Mouse (Mus musculus): ENCODE data around the gene Kif26b.
A peak's percentile ranks its signal among the peaks of the same experiment; 100 is the strongest.

Gene Kif26b

GRCm38 (mm10) chr1:178523152-178523551 lies 5.8 kb upstream of the Kif26b start:
- Histone ChIP-seq H3K27me3 (ENCODE audit: control insufficient read depth, insufficient read depth, low read length, poor library complexity, severe bottlenecking) (no peaks in the 10 kb centered on the region; the same call in 1 of the 2 replicates), H3K36me3 (ENCODE audit: control insufficient read depth, insufficient read depth, low read length, poor library complexity, severe bottlenecking) (no peaks in the 10 kb centered on the region)
- no peak for DNase-seq (ENCODE audit: low read depth, low spot score)

GRCm38 (mm10) chr1:178527185-178527546 lies 1.8 kb upstream of the Kif26b start:
- Histone ChIP-seq H3K27me3 (ENCODE audit: control insufficient read depth, insufficient read depth, low read length, poor library complexity, severe bottlenecking) (no peaks in the 10 kb centered on the region; the same call in 1 of the 2 replicates), H3K36me3 (ENCODE audit: control insufficient read depth, insufficient read depth, low read length, poor library complexity, severe bottlenecking) (no peaks in the 10 kb centered on the region)
- DNase-seq (ENCODE audit: low read depth, low spot score) = peak; percentile 79

- no peaks in the 10 kb centered on the region; the same call in 1 of the 2 replicates for H3K27me3 ChIP-seq (ENCODE audit: control insufficient read depth, insufficient read depth, low read length, poor library complexity, severe bottlenecking)
- DNase-seq (ENCODE audit: low read depth, low spot score) = no peak
- no peaks in the 10 kb centered on the region for H3K36me3 ChIP-seq (ENCODE audit: control insufficient read depth, insufficient read depth, low read length, poor library complexity, severe bottlenecking)
These were observed 1.2 kb upstream of the Kif26b start for GRCm38 (mm10) chr1:178527547-178528361.

GRCm38 (mm10) chr1:178529512-178530300 lies 781 bp downstream of the Kif26b start:
- no peak for DNase-seq (ENCODE audit: low read depth, low spot score)
- H3K27me3 ChIP-seq (ENCODE audit: control insufficient read depth, insufficient read depth, low read length, poor library complexity, severe bottlenecking) = no peaks in the 10 kb centered on the region; the same call in 1 of the 2 replicates
- no peaks in the 10 kb centered on the region for H3K36me3 ChIP-seq (ENCODE audit: control insufficient read depth, insufficient read depth, low read length, poor library complexity, severe bottlenecking)

GRCm38 (mm10) chr1:178530301-178531078 lies 1.6 kb downstream of the Kif26b start:
- DNase-seq (ENCODE audit: low read depth, low spot score) = peak; percentile 36
- H3K36me3 ChIP-seq (ENCODE audit: control insufficient read depth, insufficient read depth, low read length, poor library complexity, severe bottlenecking) = no peaks in the 10 kb centered on the region
- no peaks in the 10 kb centered on the region; the same call in 1 of the 2 replicates for H3K27me3 ChIP-seq (ENCODE audit: control insufficient read depth, insufficient read depth, low read length, poor library complexity, severe bottlenecking)

- Histone ChIP-seq H3K27me3 (ENCODE audit: control insufficient read depth, insufficient read depth, low read length, poor library complexity, severe bottlenecking) (no peaks in the 10 kb centered on the region), H3K36me3 (ENCODE audit: control insufficient read depth, insufficient read depth, low read length, poor library complexity, severe bottlenecking) (no peaks in the 10 kb centered on the region)
- no peak for DNase-seq (ENCODE audit: low read depth, low spot score)
These were observed 11.3 kb downstream of the Kif26b start for GRCm38 (mm10) chr1:178540247-178540646.

- Histone ChIP-seq H3K27me3 (ENCODE audit: control insufficient read depth, insufficient read depth, low read length, poor library complexity, severe bottlenecking) (no peaks in the 10 kb centered on the region), H3K36me3 (ENCODE audit: control insufficient read depth, insufficient read depth, low read length, poor library complexity, severe bottlenecking) (no peaks in the 10 kb centered on the region)
- no peak for DNase-seq (ENCODE audit: low read depth, low spot score)
These were observed 13.5 kb downstream of the Kif26b start for GRCm38 (mm10) chr1:178542415-178542814.

- no peaks in the 10 kb centered on the region for H3K27me3 ChIP-seq (ENCODE audit: control insufficient read depth, insufficient read depth, low read length, poor library complexity, severe bottlenecking)
- DNase-seq (ENCODE audit: low read depth, low spot score) = no peak
- no peaks in the 10 kb centered on the region for H3K36me3 ChIP-seq (ENCODE audit: control insufficient read depth, insufficient read depth, low read length, poor library complexity, severe bottlenecking)
These were observed 14.3 kb downstream of the Kif26b start for GRCm38 (mm10) chr1:178542990-178543944.

- Histone ChIP-seq H3K36me3 (ENCODE audit: control insufficient read depth, insufficient read depth, low read length, poor library complexity, severe bottlenecking) (no peaks in the 10 kb centered on the region), H3K27me3 (ENCODE audit: control insufficient read depth, insufficient read depth, low read length, poor library complexity, severe bottlenecking) (no peaks in the 10 kb centered on the region)
- DNase-seq (ENCODE audit: low read depth, low spot score) = no peak
These were observed 15.7 kb downstream of the Kif26b start for GRCm38 (mm10) chr1:178544585-178544984.

- no peak for DNase-seq (ENCODE audit: low read depth, low spot score)
- Histone ChIP-seq H3K36me3 (ENCODE audit: control insufficient read depth, insufficient read depth, low read length, poor library complexity, severe bottlenecking) (no peaks in the 10 kb centered on the region), H3K27me3 (ENCODE audit: control insufficient read depth, insufficient read depth, low read length, poor library complexity, severe bottlenecking) (no peaks in the 10 kb centered on the region)
These were observed 20.7 kb downstream of the Kif26b start for GRCm38 (mm10) chr1:178549576-178549975.

- no peaks in the 10 kb centered on the region for H3K36me3 ChIP-seq (ENCODE audit: control insufficient read depth, insufficient read depth, low read length, poor library complexity, severe bottlenecking)
- no peaks in the 10 kb centered on the region for H3K27me3 ChIP-seq (ENCODE audit: control insufficient read depth, insufficient read depth, low read length, poor library complexity, severe bottlenecking)
- DNase-seq (ENCODE audit: low read depth, low spot score) = no peak
These were observed 21.6 kb downstream of the Kif26b start for GRCm38 (mm10) chr1:178550477-178551047.

- no peak for DNase-seq (ENCODE audit: low read depth, low spot score)
- H3K27me3 ChIP-seq (ENCODE audit: control insufficient read depth, insufficient read depth, low read length, poor library complexity, severe bottlenecking) = no peaks in the 10 kb centered on the region
- no peaks in the 10 kb centered on the region for H3K36me3 ChIP-seq (ENCODE audit: control insufficient read depth, insufficient read depth, low read length, poor library complexity, severe bottlenecking)
These were observed 23.5 kb downstream of the Kif26b start for GRCm38 (mm10) chr1:178552278-178552897.

- H3K36me3 ChIP-seq (ENCODE audit: control insufficient read depth, insufficient read depth, low read length, poor library complexity, severe bottlenecking) = no peaks in the 10 kb centered on the region
- no peaks in the 10 kb centered on the region for H3K27me3 ChIP-seq (ENCODE audit: control insufficient read depth, insufficient read depth, low read length, poor library complexity, severe bottlenecking)
- DNase-seq (ENCODE audit: low read depth, low spot score) = no peak
These were observed 24.0 kb downstream of the Kif26b start for GRCm38 (mm10) chr1:178552898-178553284.

Data from splenic B cell, adult 2 months (primary cell).